ENCODE assay signal across 9 mouse cellular contexts in the genomic region with DNA sequence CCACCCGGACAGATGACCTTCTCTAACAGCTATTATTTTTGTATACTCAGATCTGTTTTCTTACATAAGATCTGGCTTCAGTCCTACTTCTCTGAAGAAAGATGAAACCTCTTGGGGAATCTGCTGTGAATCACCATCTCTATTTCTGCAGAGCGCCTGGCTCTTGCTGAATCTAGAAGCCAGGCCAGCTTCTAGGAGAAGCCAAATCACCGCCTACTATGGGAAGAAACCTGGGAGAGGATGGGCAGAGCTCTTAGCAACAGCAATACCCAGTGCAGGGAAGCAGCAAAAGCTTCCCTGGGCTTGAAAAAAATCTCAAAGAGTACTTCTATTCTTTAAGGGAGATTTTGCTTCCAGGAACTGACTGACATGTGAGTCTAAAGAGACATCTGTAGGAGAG.
DNase-seq lines count a peak whose midpoint lies in the region; ATAC-seq lines count a peak whose summit lies in the region.
"Had no signal": no experiment of that assay in that cellular context is flagged by ENCODE, and none has a peak within 500 bp of the region (broad histone marks: within the 10 kb centered on the region; RNA-seq: fewer than 3 reads in every experiment).

No protein-coding gene starts in this region.

- peak; percentile 86 for DNase-seq in right cerebral cortex, adult 18-20 months
- no peak for DNase-seq in right cerebral cortex, postnatal 4 days
- DNase-seq in layer of hippocampus, adult 18-20 months (ENCODE audit: low spot score in 2 of 2): peak; percentile 70 to 75
- peak; percentile 76 to 86 for DNase-seq in right cerebral cortex, postnatal 10 days (ENCODE audit: low spot score in 2 of 2)

- H3K4me1 ChIP-seq in forebrain, embryonic 16.5 days (replicated peaks; ENCODE audit: control insufficient read depth, insufficient read depth, low read length): no peaks in the 10 kb centered on the region
- H3K4me1 ChIP-seq: heart, embryonic 13.5 days had no signal

- WGBS in forebrain, embryonic 16.5 days: 73% methylated on average over 3 of the region's 3 CpGs

- H3K36me3 ChIP-seq in forebrain, embryonic 16.5 days (ENCODE audit: control insufficient read depth, insufficient read depth): no peaks in the 10 kb centered on the region
- H3K36me3 ChIP-seq: heart, embryonic 13.5 days had no signal

- no peak overlapping the region for H3K4me3 ChIP-seq in forebrain, embryonic 16.5 days (replicated peaks; ENCODE audit: low read length)
- H3K4me3 ChIP-seq: heart, embryonic 13.5 days had no signal

- H3K9ac ChIP-seq in forebrain, embryonic 16.5 days (replicated peaks; ENCODE audit: low read depth, low read length): no peak overlapping the region
- H3K9ac ChIP-seq: heart, embryonic 13.5 days had no signal

- ATAC-seq in frontal cortex, adult (ENCODE audit: low TSS enrichment): peak; percentile 95
- ATAC-seq in inflammation-experienced regulatory T-cells, adult 6 months: no peak
- no peak for ATAC-seq in forebrain, embryonic 16.5 days

- H3K4me2 ChIP-seq in forebrain, embryonic 16.5 days (ENCODE audit: low read length): no peak overlapping the region
- H3K4me2 ChIP-seq: heart, embryonic 13.5 days had no signal

- no peaks in the 10 kb centered on the region for H3K27me3 ChIP-seq in forebrain, embryonic 16.5 days (replicated peaks; ENCODE audit: control insufficient read depth, insufficient read depth, low read length)
- H3K27me3 ChIP-seq: heart, embryonic 13.5 days had no signal

- H3K27ac ChIP-seq in forebrain, embryonic 16.5 days (ENCODE audit: low read length): no peak overlapping the region
- H3K27ac ChIP-seq: heart, embryonic 13.5 days; macrophage had no signal

- H3K9me3 ChIP-seq in forebrain, embryonic 16.5 days (ENCODE audit: control insufficient read depth, low read length): no peaks in the 10 kb centered on the region
- H3K9me3 ChIP-seq: heart, embryonic 13.5 days had no signal
